Mouse (Mus musculus) embryonic facial prominence, embryonic 12.5 days (tissue): ENCODE data around the gene Gck. TPM values are rescaled to one million over a fixed set of nuclear protein-coding genes. Genes with fewer than 3 reads are reported as not detected.

Experiments
- ATAC-seq: fragments of 200-750 bp; cut with Nextera tagmentation; 2 replicates; pipeline ENCODE4 v1.8.0; 2017; ENCODE audit not compliant: insufficient number of reproducible peaks, insufficient read depth, low FRiP score, low TSS enrichment
- H3K27ac ChIP-seq: fragments of 300-500 bp; sonication (generic); 2 replicates; pipeline ENCODE4 v1.5.1; 2016; ENCODE audit warnings: mild to moderate bottlenecking
- H3K27me3 ChIP-seq: fragments of 300-500 bp; sonication (generic); 2 replicates; pipeline ENCODE4 v1.6.1; 2016; ENCODE audit warnings: mild to moderate bottlenecking, moderate library complexity
- H3K36me3 ChIP-seq: fragments of 300-500 bp; sonication (generic); 2 replicates; pipeline ENCODE4 v1.6.1; 2016; ENCODE audit warnings: mild to moderate bottlenecking
- H3K4me1 ChIP-seq: fragments of 300-500 bp; sonication (generic); 2 replicates; pipeline ENCODE4 v1.6.1; 2016
- H3K4me2 ChIP-seq: fragments of 300-500 bp; sonication (generic); replicated peaks from 2 replicates; pipeline ENCODE4 v1.6.1; 2016; ENCODE audit warnings: mild to moderate bottlenecking, moderate library complexity
- H3K4me3 ChIP-seq: fragments of 300-500 bp; sonication (generic); 2 replicates; pipeline ENCODE4 v1.5.1; 2016; ENCODE audit warnings: mild to moderate bottlenecking
- H3K9ac ChIP-seq: fragments of 300-500 bp; sonication (generic); 2 replicates; pipeline ENCODE4 v1.6.1; 2016; ENCODE audit warnings: mild to moderate bottlenecking, moderate library complexity
- H3K9me3 ChIP-seq: fragments of 300-500 bp; sonication (generic); 2 replicates; pipeline ENCODE4 v1.6.1; 2016; ENCODE audit warnings: mild to moderate bottlenecking, moderate library complexity
- WGBS: fragments of 180-500 bp; shearing (Covaris S2); methylation state at CpG from one replicate; pipeline ENCODE4 v1.1.7; 2016; 5-methylcytosine and 5-hydroxymethylcytosine counted together
- polyA plus RNA-seq: library from polyadenylated mRNA; unstranded; fragments of >200 nt; fragmentation: Nextera tagmentation; extraction: Ambion mirVana; gene quantifications from 2 replicates; pipeline ENCODE4 v1.2.1, GENCODE M21; 2016

Gene Gck
- polyA plus RNA-seq, 1 experiment from 2014 or later: 3.5 TPM

DNA sequence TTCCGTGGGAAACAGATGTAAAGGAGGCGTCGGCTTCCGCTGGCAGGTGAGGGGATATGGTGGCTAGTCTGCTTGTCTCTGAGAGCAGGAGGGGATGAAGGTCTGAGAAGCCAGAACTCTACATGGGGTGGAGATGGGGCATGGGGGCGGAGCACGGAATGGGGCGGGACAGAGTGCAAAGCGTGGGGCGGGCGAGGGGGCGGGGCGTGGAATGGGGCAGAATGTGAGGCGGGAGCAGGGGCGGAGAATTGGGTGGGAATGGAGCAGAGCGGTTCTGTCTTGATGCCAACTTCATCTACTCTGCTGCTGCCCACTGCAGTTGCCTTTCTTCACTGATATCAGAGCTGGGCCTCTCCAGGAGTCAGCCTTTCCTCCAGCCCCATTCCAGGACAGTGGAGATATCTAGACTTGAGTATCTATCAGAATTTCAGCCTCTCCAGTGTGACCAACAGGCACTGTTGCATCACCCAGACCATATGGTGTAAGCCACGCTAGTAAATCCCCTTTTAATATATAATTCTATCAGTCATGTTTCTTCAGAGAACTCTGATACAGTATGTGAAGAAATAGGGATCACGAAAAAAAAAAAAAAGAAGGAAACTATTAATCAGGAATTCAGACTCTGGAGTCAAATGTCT lies 29.4 kb downstream of the Gck start:
- no peak overlapping the region for H3K4me2 ChIP-seq
- H3K9me3 ChIP-seq: no peaks in the 10 kb centered on the region
- H3K4me3 ChIP-seq: no peak overlapping the region

GRCm38 (mm10) chr11:5919606-5920005 lies 30.3 kb downstream of the Gck start:
- H3K36me3 ChIP-seq: no peaks in the 10 kb centered on the region
- WGBS: 94% methylated on average over 4 of the region's 4 CpGs
- no peak for ATAC-seq
- H3K9me3 ChIP-seq: no peaks in the 10 kb centered on the region
- no peak overlapping the region for H3K4me3 ChIP-seq
- H3K9ac ChIP-seq: no peak overlapping the region
- H3K4me2 ChIP-seq: no peak overlapping the region
- H3K27ac ChIP-seq: no peak overlapping the region
- no peaks in the 10 kb centered on the region for H3K4me1 ChIP-seq
- H3K27me3 ChIP-seq: no peaks in the 10 kb centered on the region

More for the DNA sequence above, 29.4 kb downstream of the Gck start:
- Histone ChIP-seq H3K4me1 (no peaks in the 10 kb centered on the region), H3K27me3 (no peaks in the 10 kb centered on the region), H3K36me3 (no peaks in the 10 kb centered on the region), H3K27ac (no peak overlapping the region), H3K9ac (no peak overlapping the region)
- 37% methylated on average over 17 of the region's 17 CpGs for WGBS
- ATAC-seq: no peak

- WGBS: 56% methylated on average over 2 of the region's 2 CpGs
- H3K4me2 ChIP-seq: no peak overlapping the region
- H3K36me3 ChIP-seq: no peaks in the 10 kb centered on the region
- H3K9ac ChIP-seq: no peak overlapping the region
- ATAC-seq: no peak
- no peaks in the 10 kb centered on the region for H3K9me3 ChIP-seq
- no peaks in the 10 kb centered on the region for H3K27me3 ChIP-seq
- H3K4me1 ChIP-seq: no peaks in the 10 kb centered on the region
- no peak overlapping the region for H3K27ac ChIP-seq
- no peak overlapping the region for H3K4me3 ChIP-seq
Measured at GRCm38 (mm10) chr11:5918111-5918510, 31.8 kb downstream of the Gck start.

- H3K9me3 ChIP-seq: no peaks in the 10 kb centered on the region
- no peaks in the 10 kb centered on the region for H3K27me3 ChIP-seq
- H3K36me3 ChIP-seq: no peaks in the 10 kb centered on the region
- H3K4me1 ChIP-seq: no peaks in the 10 kb centered on the region
- H3K4me2 ChIP-seq: no peak overlapping the region
- no peak overlapping the region for H3K9ac ChIP-seq
- ATAC-seq: no peak
- 81% methylated on average over 8 of the region's 8 CpGs for WGBS
- no peak overlapping the region for H3K27ac ChIP-seq
- no peak overlapping the region for H3K4me3 ChIP-seq
Measured at GRCm38 (mm10) chr11:5916178-5916548, 33.7 kb downstream of the Gck start.

GRCm38 (mm10) chr11:5915429-5916177 lies 34.3 kb downstream of the Gck start:
- Histone ChIP-seq H3K4me1 (no peaks in the 10 kb centered on the region), H3K9me3 (no peaks in the 10 kb centered on the region), H3K27ac (no peak overlapping the region), H3K27me3 (no peaks in the 10 kb centered on the region), H3K36me3 (no peaks in the 10 kb centered on the region), H3K9ac (no peak overlapping the region), H3K4me2 (no peak overlapping the region), H3K4me3 (no peak overlapping the region)
- ATAC-seq: no peak
- WGBS: 81% methylated on average over 5 of the region's 5 CpGs

DNA sequence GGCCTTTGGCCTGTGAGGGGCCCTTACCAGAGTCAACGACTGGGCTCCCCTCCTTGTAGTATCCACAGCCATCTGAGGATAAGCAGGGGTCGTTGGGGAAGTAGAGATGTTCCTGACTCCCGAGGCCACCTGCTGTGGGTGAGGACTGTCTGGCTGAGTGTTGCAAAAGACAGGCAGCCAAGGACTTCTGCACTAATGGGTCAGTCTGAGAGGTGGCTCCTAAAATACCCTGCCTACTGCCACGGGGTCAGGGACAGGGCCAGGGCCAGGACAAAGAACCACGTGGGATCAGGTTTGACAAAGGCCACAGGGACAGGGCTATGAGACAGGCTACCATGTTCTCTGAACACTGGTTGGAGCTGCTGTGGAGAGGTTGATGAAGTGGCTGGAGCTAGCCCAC lies 34.9 kb downstream of the Gck start:
- 59% methylated on average over 5 of the region's 5 CpGs for WGBS
- H3K27me3 ChIP-seq: no peaks in the 10 kb centered on the region
- no peak overlapping the region for H3K9ac ChIP-seq
- no peak overlapping the region for H3K4me3 ChIP-seq
- H3K27ac ChIP-seq: no peak overlapping the region
- no peaks in the 10 kb centered on the region for H3K4me1 ChIP-seq
- no peaks in the 10 kb centered on the region for H3K9me3 ChIP-seq
- no peak overlapping the region for H3K4me2 ChIP-seq
- ATAC-seq: no peak
- no peaks in the 10 kb centered on the region for H3K36me3 ChIP-seq

DNA sequence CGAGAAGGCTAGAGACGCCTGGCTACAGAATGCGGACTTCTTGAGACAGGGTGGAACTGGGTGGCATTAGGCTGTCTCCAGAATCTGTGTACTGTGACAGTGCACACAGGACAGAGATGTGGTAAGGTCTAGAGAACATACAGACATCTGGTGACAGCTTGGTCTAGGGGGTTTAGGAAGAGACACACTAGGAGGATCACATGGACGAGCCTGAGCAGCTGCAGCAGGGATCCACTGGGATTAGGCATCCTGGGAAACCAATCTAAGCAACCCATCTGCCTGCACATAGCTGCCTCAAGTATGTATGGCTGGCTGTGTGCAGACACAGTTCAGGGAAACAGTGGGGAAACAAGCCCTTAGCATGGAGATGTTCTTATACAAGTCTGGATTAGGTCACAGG lies 35.9 kb downstream of the Gck start:
- Histone ChIP-seq H3K27me3 (no peaks in the 10 kb centered on the region), H3K4me2 (no peak overlapping the region), H3K27ac (no peak overlapping the region), H3K9ac (no peak overlapping the region), H3K36me3 (no peaks in the 10 kb centered on the region), H3K9me3 (no peaks in the 10 kb centered on the region), H3K4me3 (no peak overlapping the region), H3K4me1 (no peaks in the 10 kb centered on the region)
- WGBS: 70% methylated on average over 4 of the region's 4 CpGs
- no peak for ATAC-seq

- Histone ChIP-seq H3K4me1 (no peaks in the 10 kb centered on the region), H3K4me2 (no peak overlapping the region), H3K27me3 (no peaks in the 10 kb centered on the region), H3K4me3 (no peak overlapping the region), H3K27ac (no peak overlapping the region), H3K9ac (no peak overlapping the region), H3K9me3 (no peaks in the 10 kb centered on the region), H3K36me3 (no peaks in the 10 kb centered on the region)
- no peak for ATAC-seq
- 69% methylated on average over 8 of the region's 8 CpGs for WGBS
Measured at GRCm38 (mm10) chr11:5913256-5913655, 36.6 kb downstream of the Gck start.

DNA sequence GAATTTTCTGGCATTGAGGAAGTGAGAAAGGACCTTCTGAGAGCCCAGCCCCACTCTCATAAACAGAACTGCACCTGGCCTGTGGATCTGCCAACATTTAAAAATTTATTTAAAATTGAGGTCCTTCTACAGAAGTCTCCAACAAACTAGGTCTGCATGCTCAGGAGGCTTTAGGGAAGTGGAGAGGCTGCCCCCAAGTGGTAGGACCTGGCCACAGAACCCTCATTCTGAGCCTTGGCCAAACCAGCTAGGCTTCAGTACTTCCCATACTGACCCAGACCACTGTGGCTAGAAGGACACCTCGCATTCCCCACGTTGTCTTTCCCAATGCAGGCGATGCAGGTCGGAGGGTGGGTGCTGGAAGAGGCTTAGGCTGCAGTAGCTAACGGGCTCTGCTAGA lies 37.2 kb downstream of the Gck start:
- H3K9ac ChIP-seq: no peak overlapping the region
- H3K27ac ChIP-seq: no peak overlapping the region
- H3K9me3 ChIP-seq: no peaks in the 10 kb centered on the region
- no peak overlapping the region for H3K4me3 ChIP-seq
- no peaks in the 10 kb centered on the region for H3K27me3 ChIP-seq
- H3K4me2 ChIP-seq: no peak overlapping the region
- H3K36me3 ChIP-seq: no peaks in the 10 kb centered on the region
- no peak for ATAC-seq
- no peaks in the 10 kb centered on the region for H3K4me1 ChIP-seq
- WGBS: 32% methylated on average over 5 of the region's 5 CpGs

DNA sequence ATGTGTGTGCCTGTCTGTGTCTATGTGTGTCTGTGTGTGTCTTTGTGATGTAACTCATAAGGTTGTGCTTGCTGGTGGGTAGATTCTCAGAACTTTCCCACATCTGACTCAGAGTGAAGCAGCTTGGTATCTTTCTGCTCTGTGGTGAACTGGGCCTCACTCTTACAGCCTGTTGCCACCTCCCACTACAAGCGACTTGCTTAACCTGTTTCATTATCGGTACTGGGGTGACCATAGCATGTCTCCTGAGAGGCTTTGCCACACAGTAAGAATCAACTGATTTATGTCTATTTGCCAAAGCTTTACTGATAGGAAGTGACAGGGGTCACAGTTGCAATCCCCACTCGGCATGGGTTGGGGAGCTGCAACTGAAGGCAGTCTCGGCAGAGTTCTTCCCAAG lies 41.2 kb downstream of the Gck start:
- H3K36me3 ChIP-seq: no peaks in the 10 kb centered on the region
- H3K9ac ChIP-seq: no peak overlapping the region
- no peak overlapping the region for H3K27ac ChIP-seq
- H3K27me3 ChIP-seq: no peaks in the 10 kb centered on the region
- no peaks in the 10 kb centered on the region for H3K4me1 ChIP-seq
- H3K4me3 ChIP-seq: no peak overlapping the region
- no peak overlapping the region for H3K4me2 ChIP-seq
- 69% methylated on average over 4 of the region's 4 CpGs for WGBS
- no peaks in the 10 kb centered on the region for H3K9me3 ChIP-seq
- ATAC-seq: no peak

DNA sequence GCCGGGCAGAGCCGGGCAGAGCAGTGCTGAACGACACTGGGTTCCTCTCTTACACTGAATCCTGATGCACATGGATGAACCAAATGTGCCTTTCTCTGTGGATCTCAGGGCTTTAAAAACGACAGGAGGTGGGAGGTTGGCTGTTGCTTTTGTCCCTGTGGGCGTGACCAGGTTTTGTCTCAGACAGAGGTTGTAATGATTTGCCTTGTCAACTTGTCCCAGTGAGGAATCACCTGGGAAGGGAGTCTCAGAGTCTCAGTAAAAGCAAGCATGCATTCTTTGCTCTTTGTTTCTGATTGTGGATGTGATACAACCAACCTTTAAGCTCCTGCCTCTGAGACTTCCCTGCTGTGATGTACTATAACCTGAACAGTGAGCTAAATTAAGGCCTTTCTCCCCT lies 42.8 kb downstream of the Gck start:
- 52% methylated on average over 5 of the region's 5 CpGs for whole genome bisulfite sequencing
- Histone ChIP-seq H3K4me2 (no peak overlapping the region), H3K27me3 (no peaks in the 10 kb centered on the region), H3K4me1 (0 out of 2 replicates have a peak, but pooled peaks cover 3% of the 10 kb centered on the region), H3K36me3 (no peaks in the 10 kb centered on the region), H3K9me3 (no peaks in the 10 kb centered on the region), H3K27ac (no peak overlapping the region), H3K9ac (no peak overlapping the region), H3K4me3 (no peak overlapping the region)
- no peak for ATAC-seq

GRCm38 (mm10) chr11:5905778-5906518 lies 43.9 kb downstream of the Gck start:
- WGBS: 84% methylated on average over 10 of the region's 10 CpGs
- Histone ChIP-seq H3K9me3 (no peaks in the 10 kb centered on the region), H3K27ac (no peak overlapping the region), H3K36me3 (no peaks in the 10 kb centered on the region), H3K4me2 (no peak overlapping the region), H3K4me1 (peaks cover 11% of the 10 kb centered on the region; the same call in 1 of the 2 replicates), H3K4me3 (no peak overlapping the region), H3K9ac (no peak overlapping the region), H3K27me3 (no peaks in the 10 kb centered on the region)
- no peak for ATAC-seq
